Mouse (Mus musculus) gastrocnemius, postnatal 25 days (tissue): ENCODE data around the gene Zfp786. TPM values are rescaled to one million over a fixed set of nuclear protein-coding genes. Genes with fewer than 3 reads are reported as not detected.
"Not testable (repeated sequence)": the region's sequence is repeated elsewhere in the genome, so short reads cannot be mapped to it uniquely, and the experiment has no call there.

Experiments used
- DNase-seq: peaks from one replicate; pipeline ENCODE4 v3.0.0; 2022
- long read RNA-seq, 2 experiments: library from polyadenylated mRNA; stranded (forward); transcript quantifications; one replicate each; pipeline ENCODE4 v2.0.0; 2021
- total RNA-seq, 2 experiments: library from RNA; stranded (reverse); gene quantifications; 1 replicate in 1 of 2; 2 replicates in 1 of 2; pipeline ENCODE4 v1.2.3; 2021

The Zfp786 gene
- under 1 TPM; 0.48 to 0.69 TPM for total RNA-seq
- long read RNA-seq, experiment 1, result 0 reads
- long read RNA-seq, experiment 2, partial matches to known transcripts, result 0 of 2 reads
- long read RNA-seq, experiment 2, other reads (novel, unspliced or antisense), result 0 of 2 reads

DNA sequence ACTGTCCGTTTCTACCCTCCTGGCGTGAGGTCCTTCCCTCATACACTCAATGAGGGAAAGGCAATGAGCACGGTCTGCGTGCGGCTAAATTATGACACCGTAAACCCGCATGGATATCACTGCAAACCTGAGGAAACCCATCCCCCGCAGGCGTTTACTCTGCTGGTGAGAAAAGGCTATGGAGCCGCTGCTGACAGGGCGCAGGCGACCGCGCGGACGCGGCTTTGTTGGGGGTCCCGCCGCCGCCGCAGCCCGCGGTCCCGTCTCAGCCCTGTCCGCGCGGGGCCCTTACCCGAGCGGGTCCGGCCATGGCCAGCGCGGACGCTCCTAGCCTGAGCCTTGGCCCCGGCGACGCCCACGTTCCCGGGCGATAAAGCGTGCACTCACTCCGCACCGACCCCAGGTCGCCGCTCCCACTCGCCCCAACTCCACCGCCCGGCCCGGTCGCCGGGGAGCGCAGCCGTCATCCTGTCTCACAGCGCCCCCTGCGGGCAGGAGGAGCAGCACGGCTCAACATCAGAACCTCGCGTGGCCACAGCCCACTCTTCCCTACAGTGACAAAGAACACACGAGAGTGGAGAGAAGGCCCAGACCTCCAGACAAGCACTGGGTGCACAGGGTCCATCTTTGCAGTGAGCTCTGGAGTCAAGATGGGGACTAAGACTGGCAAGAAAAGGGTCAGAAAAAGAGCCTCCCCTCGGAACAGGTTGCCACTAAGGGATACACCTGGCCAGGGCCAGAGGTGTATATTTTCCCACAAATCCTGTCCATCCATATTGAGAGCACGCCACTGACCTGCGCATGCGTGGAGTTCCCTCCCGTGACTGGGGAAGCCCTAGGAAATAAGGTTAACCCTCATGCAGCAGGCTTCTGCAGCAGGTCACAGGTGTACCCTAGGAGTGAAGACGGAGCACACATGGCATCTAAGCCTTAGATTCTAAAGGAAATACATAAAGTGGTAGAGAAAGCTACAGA is at the start of gene Zfp786:
Zfp786 (minus strand) TSS at position 764 of the 975 bp plus-strand sequence.
- peak; percentile 82 for DNase-seq

DNA sequence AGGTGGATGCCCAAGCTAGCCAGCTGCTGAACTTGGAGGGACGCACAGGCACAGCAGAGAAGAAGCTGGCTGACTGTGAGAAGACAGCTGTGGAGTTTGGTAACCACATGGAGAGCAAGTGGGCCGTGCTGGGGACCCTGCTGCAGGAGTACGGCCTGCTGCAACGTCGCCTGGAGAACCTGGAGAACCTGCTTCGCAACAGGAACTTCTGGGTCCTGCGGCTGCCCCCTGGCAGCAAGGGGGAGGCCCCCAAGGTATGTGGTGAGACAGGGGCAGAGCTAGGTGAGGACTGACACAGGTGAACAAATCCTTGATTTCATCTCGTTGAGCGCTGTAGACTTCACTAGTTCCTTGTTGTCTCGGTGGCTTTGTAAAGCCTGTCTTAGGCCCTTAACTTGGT is 49.5 kb upstream of the Zfp786 start:
- DNase-seq, result no peak

GRCm38 (mm10) chr6:47879049-47879716 is 48.5 kb upstream of the Zfp786 start:
- DNase-seq, result no peak

DNA sequence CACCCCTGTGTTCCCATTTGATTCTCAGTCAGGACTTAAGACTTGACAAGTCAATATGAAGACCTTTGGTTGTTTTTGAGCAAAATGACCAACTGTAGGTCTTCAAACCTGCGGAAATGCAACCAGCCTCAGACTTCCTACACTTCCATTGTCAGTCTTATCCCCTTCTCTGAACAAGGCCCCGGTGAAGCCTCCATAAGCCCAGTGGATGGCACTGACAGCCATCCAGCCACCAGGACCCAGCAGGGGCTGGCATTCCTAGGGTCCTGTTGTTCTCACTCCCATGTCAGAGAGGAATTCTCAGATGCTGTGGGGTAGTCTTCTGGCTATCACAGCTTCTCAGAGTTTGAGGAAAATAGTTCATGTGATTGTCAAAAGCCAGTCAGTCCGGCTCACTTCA is 47.9 kb upstream of the Zfp786 start:
- DNase-seq, result no peak

DNA sequence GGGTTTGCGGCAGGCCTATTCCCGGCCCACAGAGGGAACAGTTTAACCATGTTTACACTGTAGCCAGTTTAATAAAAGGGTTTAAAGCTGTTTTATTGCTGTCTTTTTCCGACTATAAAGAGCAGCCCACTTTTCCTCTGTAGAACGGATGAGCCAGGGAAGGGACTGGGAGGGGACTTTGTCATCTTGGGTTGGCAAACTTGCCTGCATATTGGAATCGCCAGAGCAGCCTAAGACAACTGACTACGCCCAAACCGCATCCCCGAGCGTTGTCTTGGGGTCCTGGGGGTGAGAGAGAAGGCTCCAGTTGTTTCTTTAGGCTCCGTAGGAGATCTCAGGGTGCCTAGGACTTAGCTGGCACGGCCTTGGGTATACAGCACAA is 47.5 kb upstream of the Zfp786 start:
- no peak for DNase-seq

GRCm38 (mm10) chr6:47877461-47878132 is 46.9 kb upstream of the Zfp786 start:
- peak; percentile 91 for DNase-seq

GRCm38 (mm10) chr6:47877058-47877457 is 46.4 kb upstream of the Zfp786 start, which contains the start of gene Zfp282:
TSS of gene Zfp282 (plus strand) at chr6:47877204.
- DNase-seq, result no peak

DNA sequence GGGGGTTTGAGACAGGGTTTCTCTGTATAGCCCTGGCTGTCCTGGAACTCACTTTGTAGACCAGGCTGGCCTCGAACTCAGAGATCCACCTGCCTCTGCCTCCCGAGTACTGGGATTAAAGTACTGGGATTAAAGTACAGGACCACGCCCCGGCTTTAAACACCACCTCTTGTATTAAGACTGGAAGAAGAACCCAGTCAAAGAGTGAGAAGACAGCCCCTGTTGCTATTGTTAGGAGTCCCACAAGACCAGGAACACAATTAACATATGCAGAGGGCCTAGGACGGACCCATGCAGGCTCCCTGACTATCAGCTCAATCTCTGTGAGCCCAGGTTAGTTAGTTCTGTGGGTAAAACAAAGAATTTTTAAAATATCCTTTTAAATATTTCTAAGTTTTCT is 41.6 kb upstream of the Zfp786 start:
- DNase-seq, result no peak

DNA sequence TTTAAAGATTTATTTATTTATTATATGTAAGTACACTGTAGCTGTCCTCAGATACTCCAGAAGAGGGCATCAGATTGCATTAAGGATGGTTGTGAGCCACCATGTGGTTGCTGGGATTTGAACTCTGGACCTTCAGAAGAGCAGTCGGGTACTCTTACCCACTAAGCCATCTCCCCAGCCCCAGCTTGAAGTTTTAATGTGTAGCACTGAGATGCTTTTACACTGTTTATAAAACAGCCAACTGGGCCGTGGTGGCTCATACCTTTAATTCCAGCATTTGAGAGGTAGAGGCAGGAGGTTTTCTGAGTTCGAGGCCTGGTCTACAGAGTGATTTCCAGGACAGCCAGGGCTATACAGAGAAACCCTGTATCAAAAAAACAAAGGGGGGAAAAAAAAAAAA is 27.1 kb upstream of the Zfp786 start:
- DNase-seq, result not testable (repeated sequence)

GRCm38 (mm10) chr6:47857241-47857640 is 26.6 kb upstream of the Zfp786 start:
- no peak for DNase-seq

DNA sequence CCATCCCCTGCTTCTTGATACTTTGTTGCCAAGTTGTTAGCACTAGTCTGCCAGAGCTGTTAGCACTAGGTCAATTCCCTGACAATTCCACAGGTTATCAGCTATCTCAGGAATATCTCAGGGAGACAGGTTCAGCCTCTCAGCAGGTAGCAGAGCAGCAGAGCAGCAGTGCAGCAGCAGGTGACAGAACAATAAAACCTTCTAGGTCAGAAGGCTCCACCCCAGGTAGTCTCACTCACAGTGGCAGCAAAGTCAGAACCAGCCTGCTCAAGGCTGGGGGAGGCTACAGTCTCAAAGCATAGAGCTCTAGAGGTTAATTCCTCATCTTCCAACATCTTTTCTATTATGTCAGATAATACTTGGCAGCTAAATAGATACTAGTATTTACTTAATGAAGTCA is 15.1 kb upstream of the Zfp786 start:
- no peak for DNase-seq

- no peak for DNase-seq
Measured at GRCm38 (mm10) chr6:47842337-47842736, 11.7 kb upstream of the Zfp786 start.

- DNase-seq, result no peak
Measured at GRCm38 (mm10) chr6:47841831-47842230, 11.2 kb upstream of the Zfp786 start.

DNA sequence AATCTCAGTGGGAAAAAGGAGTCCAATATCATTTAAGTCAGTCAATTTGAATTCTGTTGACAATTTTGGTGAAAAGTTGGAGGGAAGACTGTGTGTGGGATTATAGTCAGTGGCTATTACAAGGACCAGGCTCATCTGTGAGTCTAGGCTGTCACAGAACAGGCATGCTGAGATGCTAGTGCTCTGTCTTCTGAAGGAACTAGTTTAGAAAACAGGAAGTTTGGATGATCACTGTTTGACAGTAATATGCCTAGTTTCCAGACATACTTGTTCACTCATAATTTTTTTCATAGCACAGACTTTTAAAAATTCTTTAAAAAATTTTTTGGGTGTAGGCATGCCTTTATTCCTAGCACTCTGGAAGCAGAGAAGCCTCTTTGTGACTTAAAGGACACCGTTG is 10.4 kb upstream of the Zfp786 start:
- DNase-seq, result no peak

DNA sequence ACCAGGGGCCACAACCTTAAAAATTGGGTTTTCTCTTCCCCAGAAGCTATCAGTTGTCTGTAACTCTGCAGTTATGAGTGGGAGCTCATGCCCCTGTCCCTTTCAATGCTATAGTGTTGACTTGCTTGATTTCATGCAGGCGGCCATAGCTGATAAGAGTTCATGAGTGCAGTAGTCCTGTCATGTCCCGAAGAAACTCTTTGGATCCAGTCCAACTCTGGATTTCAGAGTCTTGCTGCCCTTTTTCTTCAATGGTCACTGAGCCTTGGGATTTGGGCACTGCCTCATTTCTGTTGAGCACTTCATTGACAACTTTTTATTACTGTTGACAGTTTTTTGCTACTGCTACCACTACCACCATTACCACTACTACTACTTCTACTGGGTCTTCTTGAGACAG is 7.0 kb upstream of the Zfp786 start:
- no peak for DNase-seq

DNA sequence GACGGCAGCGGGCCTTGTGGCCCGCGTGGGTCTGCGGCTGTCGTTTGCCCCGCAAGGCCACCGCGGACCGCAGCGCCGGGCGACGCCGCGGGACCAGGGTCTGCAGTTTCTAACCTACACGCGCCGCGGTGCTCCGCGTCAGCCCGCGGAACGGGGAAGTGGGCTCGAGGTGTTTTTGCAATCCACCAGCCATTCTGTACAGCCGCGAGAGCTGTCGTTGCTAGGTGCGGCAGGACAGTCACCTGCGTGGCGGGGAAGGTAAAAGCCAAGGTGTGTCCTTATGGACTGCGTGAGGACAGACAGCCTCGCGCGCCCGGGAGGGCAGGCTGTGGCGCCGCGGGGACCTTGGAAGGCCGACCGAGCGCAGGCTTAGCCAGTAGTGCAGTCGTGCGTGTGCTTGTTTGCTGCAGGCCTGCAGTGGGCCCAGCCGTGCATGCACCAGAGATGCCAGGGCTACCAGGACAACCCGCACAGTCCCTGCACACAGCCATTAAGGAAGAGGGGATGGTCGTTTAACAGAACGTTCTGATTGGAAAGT is 5.4 kb upstream of the Zfp786 start:
- DNase-seq, result peak; percentile 31

GRCm38 (mm10) chr6:47835482-47835983 is 4.9 kb upstream of the Zfp786 start, which contains the start of gene Zfp398:
TSS of gene Zfp398 (plus strand) at chr6:47835661.
- peak; percentile 94 for DNase-seq

GRCm38 (mm10) chr6:47832220-47832619 is 1.6 kb upstream of the Zfp786 start:
- no peak for DNase-seq

DNA sequence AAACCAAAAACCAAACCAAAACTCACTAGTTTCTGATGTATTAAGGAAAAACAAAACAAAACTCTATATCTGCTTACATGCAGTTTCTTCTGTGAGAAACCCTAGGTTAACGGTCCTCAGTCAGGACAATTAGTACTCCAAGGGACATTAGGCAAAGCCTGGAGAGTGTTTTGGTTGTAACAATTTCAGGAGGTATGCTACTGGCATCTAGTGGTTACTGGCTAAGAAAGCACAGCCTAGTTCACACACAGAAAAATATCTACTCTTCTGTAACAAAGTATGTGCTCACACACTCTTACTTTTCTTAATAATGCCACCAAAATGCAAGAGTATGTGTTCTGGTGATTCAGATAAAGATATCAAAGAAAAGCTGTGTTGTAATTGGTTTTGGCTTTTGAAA is 1.7 kb downstream of the Zfp786 start:
- DNase-seq, result no peak

GRCm38 (mm10) chr6:47827462-47827861 is 3.2 kb downstream of the Zfp786 start:
- DNase-seq, result no peak

GRCm38 (mm10) chr6:47824241-47824640 is 6.4 kb downstream of the Zfp786 start:
- DNase-seq, result no peak

DNA sequence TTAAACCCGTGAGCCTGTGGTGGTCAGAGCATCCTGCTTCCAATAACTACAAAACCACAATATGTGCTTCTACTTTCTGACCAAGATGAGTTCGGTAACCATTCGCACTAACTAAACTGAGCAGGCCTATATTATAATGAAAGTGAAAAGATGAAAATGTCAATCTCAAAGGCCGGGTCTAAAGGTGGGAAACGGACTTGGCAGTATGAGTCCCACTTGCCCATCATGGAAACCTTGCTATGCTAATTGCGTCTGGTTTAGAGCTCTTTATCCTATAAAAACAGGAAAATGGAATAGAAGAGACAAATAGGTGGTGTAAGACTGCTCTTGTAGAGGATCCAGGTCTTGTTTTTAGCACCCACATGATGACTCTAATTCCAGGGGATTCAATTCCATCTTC is 8.9 kb downstream of the Zfp786 start:
- DNase-seq, result no peak
